Mouse (Mus musculus): ENCODE data around the gene Sorcs3. TPM values are rescaled to one million over a fixed set of nuclear protein-coding genes. Genes with fewer than 3 reads are reported as not detected.

The Sorcs3 gene
- total RNA-seq, 2 experiments from 2014 or later: not detected

DNA sequence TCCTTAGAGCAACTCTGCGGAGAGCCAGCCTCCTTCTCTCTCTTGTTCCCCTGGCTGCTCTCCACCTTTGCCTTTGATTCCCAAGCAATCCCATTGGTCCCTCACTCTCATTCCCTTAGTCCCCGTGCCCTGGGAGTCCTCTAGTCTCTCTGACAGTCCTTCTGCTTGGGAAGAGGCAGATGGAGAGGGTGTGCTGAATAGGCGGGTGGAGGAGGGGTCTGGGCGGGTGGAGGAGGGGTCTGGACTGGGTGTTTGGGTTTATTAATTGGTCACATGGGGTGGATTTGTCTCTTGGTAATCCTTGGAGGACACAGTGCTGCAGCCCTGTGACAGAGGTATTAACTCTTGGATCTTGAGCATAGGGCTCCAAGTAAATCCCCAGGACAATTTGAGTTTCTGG is 77.4 kb downstream of the Sorcs3 start:
- no peak for DNase-seq (ENCODE audit: low spot score)

DNA sequence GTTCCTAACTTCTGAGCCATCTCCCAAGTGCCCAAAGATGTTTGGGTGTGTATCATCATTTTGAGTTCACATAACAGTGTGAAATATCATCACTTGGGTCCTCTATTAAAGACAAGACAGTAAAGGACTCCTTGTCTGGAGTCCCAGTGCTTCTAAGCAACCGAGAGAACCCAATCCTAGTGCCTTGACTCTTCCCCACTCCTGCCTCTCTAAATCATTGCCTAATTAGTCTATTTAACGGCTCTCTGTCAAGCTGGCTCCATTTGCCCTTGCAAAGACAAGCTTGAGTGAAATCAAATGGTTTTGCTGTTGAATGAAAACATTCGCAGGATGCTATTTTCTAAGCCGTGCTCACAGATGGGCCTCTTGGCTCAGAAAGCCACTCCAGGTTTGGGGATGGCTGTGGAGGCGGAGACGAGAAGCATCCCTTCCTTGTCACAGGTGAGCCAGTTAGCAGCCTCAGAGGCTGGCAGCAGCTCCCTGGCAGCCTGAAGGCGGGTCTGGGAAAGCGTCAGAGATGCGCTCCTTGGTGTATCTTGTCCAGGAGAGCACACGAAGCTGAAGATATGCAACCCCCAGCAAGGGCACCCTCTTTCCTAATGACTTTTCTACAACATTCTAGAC is 79.9 kb downstream of the Sorcs3 start:
- no peak for DNase-seq (ENCODE audit: low spot score)

DNA sequence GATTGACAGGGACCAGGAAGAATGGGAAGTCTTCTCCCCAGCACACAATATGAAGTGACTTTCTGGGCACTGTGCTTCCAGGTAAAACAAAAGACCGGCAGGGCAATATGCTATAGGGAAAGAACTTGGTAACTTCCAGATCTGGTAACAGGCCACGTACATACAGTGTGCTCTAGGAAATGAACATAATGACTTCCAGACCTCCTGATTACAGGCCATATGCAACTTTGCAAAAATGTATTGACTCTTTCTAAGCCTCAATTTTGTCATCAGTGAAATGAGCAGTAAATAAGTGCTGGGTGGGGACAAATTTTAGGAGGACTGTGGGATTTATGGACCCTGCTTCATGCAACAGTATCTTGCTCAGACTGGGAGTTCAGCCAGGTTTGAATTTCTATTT is 88.4 kb downstream of the Sorcs3 start:
- no peak for DNase-seq (ENCODE audit: low spot score)

DNA sequence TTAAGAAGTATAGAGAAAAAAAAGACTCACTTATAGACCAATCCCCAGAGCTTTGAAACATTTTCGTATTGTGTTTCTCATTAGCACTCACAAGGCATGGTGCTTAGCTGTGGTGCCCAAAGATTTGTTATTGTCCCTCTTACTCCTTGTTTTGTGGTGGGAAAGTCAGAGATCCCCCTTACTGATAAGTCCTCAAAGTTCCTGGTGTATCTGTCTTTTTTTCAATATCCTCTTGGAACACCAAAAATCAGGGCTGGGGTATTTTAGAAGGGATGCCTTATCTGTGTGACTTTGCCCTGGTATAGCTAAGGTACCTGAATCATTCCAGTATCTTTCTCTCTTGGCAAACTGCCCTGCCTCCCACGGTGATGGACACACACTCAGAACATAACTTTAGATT is 92.6 kb downstream of the Sorcs3 start:
- DNase-seq (ENCODE audit: low spot score): no peak

DNA sequence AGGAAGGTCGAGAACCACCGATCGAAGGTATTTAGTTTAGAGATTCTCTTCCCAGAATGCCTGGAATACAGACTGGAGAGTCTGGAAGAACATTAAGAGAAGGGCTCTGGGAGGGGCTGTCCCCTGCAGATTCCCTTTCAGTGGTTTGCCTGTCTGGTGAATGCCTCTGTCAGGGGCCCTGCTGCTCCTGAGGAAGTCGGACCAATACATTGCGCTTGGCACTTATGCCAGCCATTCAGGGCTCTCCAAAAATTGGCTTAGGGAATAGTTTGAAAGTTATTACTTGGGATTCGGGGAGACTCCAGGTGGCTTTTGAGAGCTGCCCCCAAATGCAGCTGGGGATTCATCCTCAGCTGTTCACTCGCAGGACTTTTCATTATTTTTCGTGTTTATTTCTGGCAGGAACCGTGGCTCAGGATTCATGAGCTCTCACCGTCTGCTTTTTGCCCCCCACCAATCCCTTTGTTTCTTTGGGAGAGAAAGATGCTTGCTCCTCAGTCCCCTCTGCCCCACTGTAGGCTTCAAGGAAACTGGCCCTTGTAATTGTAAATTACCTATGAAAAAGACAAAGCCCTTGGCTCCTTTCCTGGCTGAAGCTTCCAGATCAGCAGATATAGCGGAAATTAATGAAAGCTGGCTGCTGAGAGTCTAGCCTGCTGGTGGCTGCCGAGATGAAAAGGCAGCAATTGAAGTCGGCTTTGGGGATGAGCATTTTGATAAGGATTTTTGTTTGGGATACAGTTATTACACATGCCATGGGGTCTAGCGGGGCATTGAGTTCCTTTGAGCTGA is 94.8 kb downstream of the Sorcs3 start:
- no peak for DNase-seq (ENCODE audit: low spot score)

DNA sequence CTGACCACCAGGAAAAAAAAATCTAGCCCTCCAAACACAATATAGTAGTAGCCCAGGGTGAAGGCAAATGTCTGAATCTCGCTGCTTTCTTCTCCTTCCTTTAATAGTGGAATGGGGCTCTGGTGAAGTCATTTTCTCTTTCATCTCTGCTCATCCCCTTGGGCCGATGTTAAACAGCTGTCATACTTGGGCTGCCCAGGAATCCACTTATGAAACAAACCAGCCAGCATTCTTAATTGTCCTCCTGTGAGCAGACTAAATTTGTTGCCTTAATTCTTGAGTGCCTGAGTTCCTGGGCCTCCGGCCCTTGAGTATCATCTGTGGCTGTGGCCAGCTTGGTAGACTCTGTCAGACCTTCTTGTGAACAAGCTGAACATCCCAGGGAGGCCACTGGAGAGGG is 95.5 kb downstream of the Sorcs3 start:
- DNase-seq (ENCODE audit: low spot score): no peak

DNA sequence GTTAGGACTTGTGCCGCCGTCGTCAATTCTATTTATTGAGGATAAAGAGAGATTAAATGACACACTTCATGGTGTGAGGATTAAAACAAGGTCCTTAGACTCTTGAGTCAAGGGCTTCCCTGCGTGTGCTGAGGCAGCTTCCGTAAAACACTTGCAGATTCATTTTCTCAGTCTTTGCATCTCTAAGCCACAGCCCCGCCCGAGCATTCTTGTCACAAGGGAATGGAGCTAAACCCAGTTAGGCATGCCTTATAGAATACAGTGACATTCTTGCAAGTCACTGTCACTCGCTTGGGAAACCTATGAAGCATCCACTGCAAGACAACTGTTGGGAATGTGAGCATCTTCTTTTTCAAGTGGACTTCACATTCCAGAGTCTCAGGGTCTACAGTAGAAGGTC is 102.5 kb downstream of the Sorcs3 start:
- no peak for DNase-seq (ENCODE audit: low spot score)

DNA sequence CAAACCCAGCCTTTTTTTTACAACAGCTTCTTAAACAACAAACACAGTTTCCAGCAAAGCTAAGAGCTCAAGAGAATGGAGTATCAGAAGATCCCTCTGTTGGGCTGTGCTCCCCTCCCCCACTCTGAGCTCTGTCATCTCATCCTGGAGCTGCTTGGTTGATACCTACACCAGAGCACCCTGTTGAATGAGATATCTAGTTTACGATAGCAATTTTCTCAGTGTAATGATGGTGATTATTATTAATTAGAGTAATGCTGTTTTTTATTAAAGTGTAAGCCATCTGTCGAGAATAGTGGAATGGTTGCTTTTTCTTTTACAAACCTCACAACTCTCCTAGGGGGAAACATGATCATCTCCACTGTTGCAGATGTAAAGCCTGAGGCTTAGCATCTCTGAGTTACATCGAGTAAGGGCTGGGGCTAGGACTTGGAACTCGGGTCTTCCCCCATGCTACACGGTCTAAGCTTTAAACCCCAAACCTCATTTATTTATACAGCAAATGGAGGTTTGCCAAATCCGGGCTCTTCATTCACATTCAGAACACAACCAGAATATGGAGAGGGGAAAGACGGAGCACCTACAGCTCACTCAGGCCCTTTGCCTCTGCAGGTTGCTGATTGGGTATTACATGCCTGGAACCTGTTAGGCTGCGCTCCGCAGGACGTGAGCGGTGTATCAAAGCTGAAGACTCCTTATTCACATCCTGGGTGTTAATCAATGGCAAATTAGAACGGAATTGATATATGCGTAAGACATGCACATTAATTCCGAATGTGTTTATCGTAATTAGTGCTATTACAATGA is 103.9 kb downstream of the Sorcs3 start:
- no peak for DNase-seq (ENCODE audit: low spot score)

DNA sequence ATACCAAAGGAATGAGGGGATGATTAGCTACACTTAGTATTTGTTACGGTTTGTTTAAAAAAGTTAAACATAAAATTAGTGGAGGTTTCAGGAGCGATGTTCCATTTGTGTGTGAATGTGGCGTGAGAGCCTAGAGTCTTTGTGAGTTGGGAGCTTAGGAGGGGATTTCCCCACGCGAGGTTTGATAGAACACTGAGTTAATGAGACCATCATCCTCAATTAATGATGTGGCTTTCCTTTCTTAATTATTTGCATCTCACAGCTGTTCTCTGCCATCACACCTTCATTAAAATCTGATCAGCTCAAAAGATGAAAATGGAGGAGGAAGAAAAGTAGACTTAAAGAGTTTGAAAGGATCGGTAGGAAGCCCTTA is 104.5 kb downstream of the Sorcs3 start:
- DNase-seq (ENCODE audit: low spot score): no peak

DNA sequence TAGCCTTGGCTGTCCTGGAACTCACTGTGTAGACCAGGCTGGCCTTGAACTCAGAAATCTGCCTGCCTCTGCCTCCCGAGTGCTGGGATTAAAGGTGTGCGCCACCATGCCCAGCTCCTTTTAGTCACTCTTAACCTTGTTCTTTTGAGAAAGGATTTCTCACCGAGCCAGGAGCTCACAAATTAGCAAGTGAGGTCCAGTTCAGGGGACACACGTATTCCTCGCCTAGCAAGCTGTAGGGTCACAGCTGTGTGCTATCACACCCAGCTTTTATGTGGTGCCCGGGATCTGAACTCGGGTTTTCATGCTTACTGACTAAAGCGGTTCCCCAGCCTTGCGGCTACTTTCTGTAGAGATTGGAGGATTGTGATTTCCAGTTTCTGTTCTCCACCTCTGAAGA is 108.0 kb downstream of the Sorcs3 start:
- no peak for DNase-seq (ENCODE audit: low spot score)

DNA sequence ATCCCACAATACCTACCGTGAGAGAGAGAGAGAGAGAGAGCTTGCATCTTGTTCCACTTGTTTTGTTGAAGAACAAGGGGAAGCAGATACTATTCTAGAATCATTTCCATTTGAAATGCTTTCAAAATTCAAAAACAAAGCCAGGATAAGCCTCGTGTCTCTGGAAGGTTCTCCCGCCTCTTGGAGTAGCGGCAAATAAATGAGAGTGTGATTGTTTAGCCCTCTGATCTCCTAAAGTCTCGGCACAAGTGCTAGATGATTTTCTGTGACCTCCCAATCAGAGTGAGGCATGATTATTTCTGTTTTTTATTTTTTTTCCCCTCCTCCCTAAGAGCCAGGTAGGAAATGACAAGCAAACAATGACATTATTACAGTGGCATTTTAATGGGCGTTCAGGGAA is 121.3 kb downstream of the Sorcs3 start:
- no peak for DNase-seq (ENCODE audit: low spot score)

DNA sequence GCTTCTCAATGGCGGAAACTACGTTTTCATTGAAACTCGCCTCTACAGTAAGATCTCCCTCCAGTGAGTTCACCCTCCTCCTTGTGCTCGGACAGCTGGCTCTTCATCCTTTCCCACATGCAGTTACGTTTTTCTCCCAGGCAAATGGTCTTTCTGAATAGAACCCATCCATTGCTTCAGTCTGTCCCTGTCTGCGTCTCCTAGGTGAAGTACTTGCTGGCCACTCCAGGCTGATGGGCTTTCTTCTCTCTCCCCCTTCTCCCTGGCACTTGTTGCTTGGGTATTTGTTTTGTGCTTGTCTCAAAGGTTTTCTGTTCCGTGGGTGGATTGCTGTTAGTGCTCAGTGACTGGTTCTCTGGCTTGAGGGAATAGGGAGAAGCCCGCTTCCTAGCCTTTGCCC is 122.3 kb downstream of the Sorcs3 start:
- no peak for DNase-seq (ENCODE audit: low spot score)

DNA sequence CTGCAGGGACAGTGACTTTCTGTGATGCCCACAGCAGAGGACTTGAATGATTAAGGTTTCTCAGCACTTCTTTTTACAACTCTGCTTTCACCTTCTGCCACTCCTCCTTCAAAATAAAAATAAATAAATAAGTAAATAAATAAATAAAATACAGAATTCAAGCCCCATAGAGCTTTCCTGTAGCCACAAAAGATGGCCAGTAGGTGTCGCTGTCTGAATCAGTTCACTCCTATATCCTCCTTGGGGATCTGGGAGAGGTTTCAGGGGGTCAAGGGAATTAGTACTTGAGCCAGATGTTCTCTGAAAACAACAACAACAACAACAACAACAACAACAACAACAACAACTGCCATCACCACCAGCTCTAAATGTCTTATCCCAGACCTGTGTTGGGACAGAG is 125.8 kb downstream of the Sorcs3 start:
- no peak for DNase-seq (ENCODE audit: low spot score)

DNA sequence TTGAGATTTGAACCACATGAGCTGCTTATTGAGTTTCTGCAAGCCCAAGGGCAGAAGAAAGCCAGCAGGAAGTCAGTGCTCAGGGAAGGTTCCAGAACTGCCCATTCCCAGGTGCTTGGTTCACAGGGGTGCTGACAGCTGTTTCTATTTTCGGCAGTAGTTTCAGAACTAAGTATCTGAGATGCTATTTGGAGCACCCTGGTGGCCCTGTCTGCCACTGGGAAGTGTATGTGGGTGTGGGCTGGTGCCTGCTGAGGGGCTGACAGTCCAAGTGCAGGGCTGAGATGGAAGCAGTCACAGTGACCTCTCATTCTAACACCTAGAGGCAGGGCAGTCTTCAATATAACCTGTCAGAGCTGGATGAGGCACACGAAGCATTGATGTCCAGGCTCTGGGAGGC is 127.3 kb downstream of the Sorcs3 start:
- no peak for DNase-seq (ENCODE audit: low spot score)

DNA sequence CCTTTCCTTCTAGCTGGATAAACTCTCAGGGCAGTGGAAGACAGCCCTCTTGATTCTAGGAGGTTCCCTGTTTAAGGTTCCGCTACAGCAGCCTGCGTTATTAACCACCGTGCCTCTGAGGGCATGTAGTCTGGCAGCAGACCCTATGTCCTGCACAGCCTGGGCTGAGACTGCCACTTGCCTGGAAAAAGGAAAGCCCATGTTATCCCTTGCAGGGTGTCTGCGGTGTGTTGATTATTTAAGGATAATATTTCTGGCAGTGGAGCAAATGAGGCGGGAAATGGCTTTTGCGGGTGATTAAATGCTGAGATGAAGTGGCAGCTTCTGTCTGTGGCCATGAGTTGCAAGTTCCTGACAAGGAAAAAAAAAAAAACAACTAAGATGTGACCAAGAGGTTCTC is 131.6 kb downstream of the Sorcs3 start:
- DNase-seq (ENCODE audit: low spot score): no peak

DNA sequence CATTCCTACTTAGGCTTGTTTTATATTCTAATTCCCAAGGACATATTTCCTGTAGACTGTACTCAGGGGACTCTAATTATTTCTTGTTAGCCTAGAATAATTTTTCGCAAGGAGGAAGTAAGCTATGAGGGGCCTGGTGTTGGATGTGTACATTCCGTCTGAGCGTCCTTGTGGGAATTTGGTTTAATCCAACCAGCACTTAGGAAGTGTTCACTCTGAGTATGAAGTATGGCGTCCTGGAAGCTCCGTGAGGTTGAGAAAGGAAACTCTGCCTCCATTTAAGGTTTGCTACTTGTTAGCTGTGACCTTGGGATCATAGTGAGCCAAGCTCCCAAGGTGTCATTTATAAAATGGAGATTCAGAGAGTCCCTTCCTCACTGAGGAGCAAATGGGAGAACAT is 132.3 kb downstream of the Sorcs3 start:
- no peak for DNase-seq (ENCODE audit: low spot score)

DNA sequence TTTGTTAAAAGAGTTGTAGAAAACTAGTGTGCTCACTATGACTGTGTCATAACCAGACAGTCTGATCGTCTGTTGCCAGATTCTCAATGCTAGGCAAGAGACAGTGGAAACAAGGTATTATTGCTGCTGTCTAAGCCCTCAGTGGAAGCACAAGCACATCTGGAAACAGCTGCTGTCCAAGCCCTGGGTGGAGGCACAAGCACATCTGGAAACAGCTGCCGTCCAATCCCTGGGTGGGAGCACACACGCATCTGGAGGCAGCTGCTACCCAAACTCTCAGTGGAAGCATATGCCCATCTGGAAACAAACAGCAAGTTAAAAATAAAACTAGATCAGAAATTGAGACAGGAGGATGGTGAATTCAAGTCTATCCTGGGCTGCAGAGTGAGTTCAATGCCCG is 136.9 kb downstream of the Sorcs3 start:
- no peak for DNase-seq (ENCODE audit: low spot score)

DNA sequence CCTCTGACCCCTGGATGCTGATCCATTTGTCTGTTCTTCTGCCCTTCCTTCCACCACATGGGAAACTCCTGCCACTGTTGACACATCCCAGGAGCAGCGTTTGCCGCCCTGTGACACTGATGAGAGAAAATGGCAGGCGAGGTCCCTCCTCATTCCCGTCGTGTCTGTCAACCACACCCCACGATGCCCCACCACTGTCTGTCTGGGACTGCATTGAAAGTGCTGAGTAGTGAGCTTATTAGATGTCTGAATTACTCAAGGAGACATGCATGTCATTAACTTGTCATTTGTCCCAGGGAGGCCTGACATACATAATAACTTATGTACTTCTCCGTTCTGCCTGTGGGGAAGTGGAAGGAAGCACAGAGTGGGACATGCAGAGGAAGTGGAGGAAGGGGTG is 137.6 kb downstream of the Sorcs3 start:
- no peak for DNase-seq (ENCODE audit: low spot score)

DNA sequence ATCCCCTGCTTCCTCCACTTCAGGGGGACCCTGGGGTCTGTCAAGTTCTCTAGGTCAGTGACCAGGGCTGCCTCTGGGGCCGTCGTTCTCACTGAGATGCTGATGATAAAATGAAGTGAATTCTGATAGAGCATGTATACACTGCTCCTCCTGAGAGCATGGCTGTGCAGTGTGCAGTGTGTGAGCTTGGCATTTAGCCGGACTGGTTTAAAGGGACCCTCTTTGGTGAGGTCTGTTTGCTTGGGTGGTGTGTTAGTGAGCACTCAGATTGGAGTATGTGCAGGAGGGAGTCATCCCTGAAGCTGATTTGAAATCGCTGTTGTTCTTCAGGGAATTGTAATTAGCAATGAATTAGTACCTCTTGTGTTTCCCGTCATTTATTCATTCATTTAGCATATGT is 141.3 kb downstream of the Sorcs3 start:
- no peak for DNase-seq (ENCODE audit: low spot score)

DNA sequence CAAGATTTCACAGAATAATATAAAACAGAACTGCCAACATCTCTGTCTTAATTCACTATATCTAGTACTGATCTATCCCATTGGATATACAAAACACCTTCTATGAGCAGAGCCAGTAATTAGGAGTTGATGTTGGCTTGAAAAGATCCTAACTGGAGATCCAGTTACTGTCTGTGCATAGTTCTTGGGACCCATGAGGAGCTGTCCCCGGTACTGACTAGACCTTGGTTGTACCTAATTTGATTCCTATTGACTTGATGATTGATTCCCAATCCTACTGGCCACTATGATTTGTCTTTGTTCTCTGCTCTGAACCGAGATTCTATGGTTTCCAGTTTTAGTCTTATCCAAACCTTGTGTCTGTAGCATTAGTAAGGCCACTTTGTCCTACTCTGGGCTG is 151.0 kb downstream of the Sorcs3 start:
- no peak for DNase-seq (ENCODE audit: low spot score)

DNA sequence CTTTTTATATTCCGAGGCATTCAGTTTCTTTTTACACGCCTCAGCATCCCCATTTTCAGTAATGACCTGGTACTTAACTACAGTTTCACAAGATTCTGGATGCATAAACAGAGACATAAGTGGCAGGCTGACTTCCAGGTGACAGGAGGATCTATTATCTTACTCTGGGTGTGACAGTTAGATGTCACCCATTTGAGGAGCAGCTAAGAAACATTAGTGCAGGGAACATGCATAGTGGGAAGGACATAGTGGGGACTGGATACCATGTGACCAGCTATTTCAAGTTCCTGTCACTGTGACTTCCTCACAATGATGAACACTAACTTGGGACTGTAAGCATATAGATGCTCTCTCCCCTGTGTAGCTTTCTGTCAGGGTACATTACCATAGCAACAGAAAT is 156.3 kb downstream of the Sorcs3 start:
- no peak for DNase-seq (ENCODE audit: low spot score)

DNA sequence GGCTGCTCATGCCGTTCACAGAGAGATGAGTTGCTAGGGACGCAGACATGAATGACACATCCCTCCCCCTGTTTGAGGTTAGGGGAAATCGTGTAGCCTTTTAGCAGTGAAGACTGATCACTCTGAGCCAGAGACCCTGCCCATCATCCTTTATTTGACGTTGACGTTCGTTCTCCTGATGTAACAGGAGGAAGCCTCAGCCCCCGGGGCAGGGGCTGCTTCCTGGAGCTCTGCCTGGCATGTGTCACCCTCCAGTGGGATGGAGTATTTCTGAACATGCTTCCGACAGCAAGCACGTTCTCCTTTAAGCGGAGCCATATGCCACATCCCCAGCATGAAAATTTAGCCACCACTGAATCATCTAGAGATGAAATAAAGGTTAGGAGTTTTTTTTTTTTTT is 162.2 kb downstream of the Sorcs3 start:
- no peak for DNase-seq (ENCODE audit: low spot score)

DNA sequence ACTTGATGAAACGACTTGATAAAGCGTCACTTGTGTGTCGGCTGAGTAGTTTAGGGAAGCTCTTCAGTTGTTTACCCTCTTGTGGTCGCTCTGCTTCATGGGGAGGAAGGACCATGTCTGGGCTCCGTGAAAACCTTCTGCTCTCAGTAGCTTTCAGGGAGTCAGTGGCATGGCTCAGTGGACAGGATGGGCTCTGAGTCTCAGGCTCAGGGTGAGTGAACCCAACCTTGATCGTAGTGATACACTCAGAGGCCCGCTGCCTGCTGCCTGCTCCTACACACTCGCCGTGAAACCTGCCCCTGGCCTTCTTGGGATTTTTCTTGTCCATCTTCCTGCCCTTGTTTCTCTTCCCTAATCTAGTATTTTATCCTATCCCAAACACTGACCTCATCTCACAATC is 166.0 kb downstream of the Sorcs3 start:
- DNase-seq (ENCODE audit: low spot score): no peak

Measured in gastrocnemius, adult 18-20 months (tissue).